Mouse (Mus musculus) liver, embryonic 14.5 days (tissue): ENCODE results near the gene Glp2r. TPM values are rescaled to one million over a fixed set of nuclear protein-coding genes. Genes with fewer than 3 reads are reported as not detected.

Experiments used
- ATAC-seq: fragments of 200-750 bp; cut with Nextera tagmentation; 2 replicates; pipeline ENCODE4 v1.8.0; 2017; ENCODE audit warnings: moderate number of reproducible peaks, mild to moderate bottlenecking, moderate library complexity; ENCODE audit not compliant: insufficient read depth
- DNase-seq, 3 experiments: peaks; one replicate each; pipeline ENCODE4 v3.0.0-alpha.2; 2012 to 2013; ENCODE audit warnings: low read depth in 3 of 3, low spot score in 3 of 3
- H3K27ac ChIP-seq: fragments of 300-500 bp; sonication (generic); 2 replicates; pipeline ENCODE4 v1.5.1; 2014; ENCODE audit warnings: moderate library complexity, mild to moderate bottlenecking, control low read depth, inconsistent platforms
- H3K27me3 ChIP-seq: fragments of 300-500 bp; sonication (generic); 2 replicates; pipeline ENCODE4 v1.6.1; 2014; ENCODE audit warnings: mild to moderate bottlenecking, low read length, moderate library complexity; ENCODE audit not compliant: control insufficient read depth, insufficient read depth
- H3K36me3 ChIP-seq: fragments of 300-500 bp; sonication (generic); replicated peaks from 2 replicates; pipeline ENCODE4 v1.6.1; 2014; ENCODE audit warnings: low read depth; ENCODE audit not compliant: control insufficient read depth, insufficient read depth
- H3K4me1 ChIP-seq, 2 experiments: fragments of 200-500 bp in 1 of 2; fragments of 300-500 bp in 1 of 2; sonication (generic) in 1 of 2; replicated peaks; 2 replicates each; pipeline ENCODE4 v1.6.1; 2012 to 2014; ENCODE audit warnings: antibody characterized with exemption in 1 of 2, inconsistent platforms in 1 of 2, low read length in 1 of 2; ENCODE audit not compliant: control insufficient read depth in 2 of 2, insufficient read depth in 2 of 2
- H3K4me2 ChIP-seq: fragments of 300-500 bp; sonication (generic); 2 replicates; pipeline ENCODE4 v1.6.1; 2014; ENCODE audit warnings: low read depth, mild to moderate bottlenecking, control low read depth, moderate library complexity
- H3K4me3 ChIP-seq, 2 experiments: fragments of 200-500 bp in 1 of 2; fragments of 300-500 bp in 1 of 2; sonication (generic) in 1 of 2; 2 replicates each; pipeline ENCODE4 v1.5.1; 2012 to 2014; ENCODE audit warnings: low read depth in 2 of 2, low read length in 2 of 2, mild to moderate bottlenecking in 2 of 2, control low read depth in 1 of 2, inconsistent platforms in 1 of 2, moderate library complexity in 1 of 2; ENCODE audit not compliant: insufficient read depth in 1 of 2
- H3K9ac ChIP-seq: fragments of 300-500 bp; sonication (generic); replicated peaks from 2 replicates; pipeline ENCODE4 v1.6.1; 2014; ENCODE audit warnings: mild to moderate bottlenecking, control low read depth, moderate library complexity
- H3K9me3 ChIP-seq: fragments of 300-500 bp; sonication (generic); 2 replicates; pipeline ENCODE4 v1.6.1; 2016; ENCODE audit warnings: low read length, mixed read lengths; ENCODE audit not compliant: control insufficient read depth
- CTCF ChIP-seq: IDR thresholded peaks from 2 replicates; pipeline ENCODE4 v1.5.1; 2016; ENCODE audit warnings: antibody characterized with exemption, low read depth, control low read depth
- EP300 ChIP-seq: IDR thresholded peaks from 2 replicates; pipeline ENCODE4 v1.6.1; 2016; ENCODE audit warnings: antibody characterized with exemption, low read depth
- WGBS: fragments of 180-500 bp; shearing (Covaris S2); extraction: QIAGEN DNeasy Blood & Tissue Kit; methylation state at CpG from one replicate; pipeline ENCODE4 v1.1.7; 2014; ENCODE audit not compliant: insufficient replicate concordance; 5-methylcytosine and 5-hydroxymethylcytosine counted together
- polyA plus RNA-seq, 2 experiments: library from polyadenylated mRNA; depleted of rRNA in 1 of 2; stranded (reverse) in 1 of 2; unstranded in 1 of 2; fragments of >200 nt; fragmentation: Nextera tagmentation in 1 of 2; extraction: Ambion mirVana in 1 of 2; gene quantifications; 2 replicates each; pipeline versions ENCODE4 v1.2.1 to v1.2.3; 2012 to 2014

The Glp2r gene
- polyA plus RNA-seq, 2 experiments = 0.21 to 0.30 TPM

DNA sequence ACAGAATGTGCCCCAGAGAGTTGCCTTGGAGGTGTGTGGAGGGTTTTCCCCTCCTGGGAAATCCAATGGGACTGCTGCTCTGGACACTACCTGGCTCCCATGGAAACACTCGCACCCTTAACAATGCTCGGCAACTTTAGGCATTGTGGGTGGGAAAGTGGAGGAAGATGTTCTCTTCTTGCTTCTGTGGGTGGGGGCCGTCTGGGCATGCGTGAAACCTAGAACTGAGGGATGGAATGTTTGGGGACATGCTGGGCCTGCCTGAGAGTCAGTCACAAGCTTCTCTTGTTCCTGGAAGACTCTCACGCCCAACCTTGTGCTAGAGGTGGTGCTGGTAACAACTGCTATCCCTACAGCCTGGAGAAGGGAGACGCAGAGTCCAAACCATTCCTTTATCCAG is 106.0 kb downstream of the Glp2r start:
- H3K4me2 ChIP-seq = no peak overlapping the region
- H3K9ac ChIP-seq = no peak overlapping the region
- H3K4me3 ChIP-seq = no peak overlapping the region
- ATAC-seq (no peak), DNase-seq (no peak)
- H3K9me3 ChIP-seq = no peaks in the 10 kb centered on the region
- no peak overlapping the region for H3K27ac ChIP-seq
- TF ChIP-seq EP300 (no peak), CTCF (no peak)
- no peaks in the 10 kb centered on the region for H3K4me1 ChIP-seq
- no peaks in the 10 kb centered on the region for H3K27me3 ChIP-seq
- 51% methylated on average over 6 of the region's 6 CpGs for WGBS
- H3K36me3 ChIP-seq = no peaks in the 10 kb centered on the region

DNA sequence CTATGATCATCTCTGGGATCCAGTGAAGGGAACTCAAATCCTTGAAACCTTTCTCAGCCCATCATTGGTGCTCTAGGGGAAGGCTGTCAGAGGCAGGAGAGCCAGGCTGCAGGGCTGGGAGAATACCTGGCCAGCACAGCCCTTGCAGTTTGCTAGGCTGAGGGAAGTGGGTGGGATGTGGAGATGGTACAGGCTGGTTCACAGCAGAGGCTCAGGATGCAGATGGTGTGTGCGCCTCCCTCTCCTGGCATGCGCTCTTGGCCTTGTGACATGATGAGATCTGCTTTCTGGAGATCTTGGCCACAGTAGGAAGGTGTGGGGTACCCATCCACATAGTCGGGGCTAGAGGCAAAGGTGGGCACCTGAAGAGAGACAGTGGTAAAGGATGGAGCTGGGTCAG is 106.7 kb downstream of the Glp2r start:
- ATAC-seq (no peak), DNase-seq (no peak)
- no peaks in the 10 kb centered on the region for H3K27me3 ChIP-seq
- TF ChIP-seq CTCF (no peak), EP300 (no peak)
- H3K36me3 ChIP-seq = no peaks in the 10 kb centered on the region
- no peak overlapping the region for H3K27ac ChIP-seq
- H3K4me1 ChIP-seq = no peaks in the 10 kb centered on the region
- no peak overlapping the region for H3K4me3 ChIP-seq
- H3K9me3 ChIP-seq = no peaks in the 10 kb centered on the region
- no peak overlapping the region for H3K4me2 ChIP-seq
- WGBS = 71% methylated on average over 2 of the region's 3 CpGs
- no peak overlapping the region for H3K9ac ChIP-seq

DNA sequence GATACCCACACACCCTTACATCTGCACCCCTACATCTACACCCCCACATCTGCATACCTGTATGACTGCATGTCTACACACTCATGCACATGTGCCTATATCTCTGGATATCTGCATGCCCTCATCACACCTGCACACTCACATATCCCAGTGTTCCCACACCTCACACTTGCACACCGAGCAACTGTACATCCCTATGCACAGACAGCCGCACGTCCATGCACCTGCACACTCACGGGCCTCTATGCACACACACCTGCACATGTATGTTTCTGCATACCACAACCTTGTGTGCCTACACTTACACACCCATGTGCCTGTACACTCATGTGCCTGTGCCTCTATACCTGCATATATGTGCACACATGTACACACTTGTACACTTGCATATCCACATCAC is 107.5 kb downstream of the Glp2r start:
- WGBS = 71% methylated on average over 4 of the region's 4 CpGs
- no peak overlapping the region for H3K9ac ChIP-seq
- H3K36me3 ChIP-seq = no peaks in the 10 kb centered on the region
- no peak overlapping the region for H3K4me2 ChIP-seq
- ATAC-seq (no peak), DNase-seq (no peak)
- H3K4me1 ChIP-seq = no peaks in the 10 kb centered on the region
- H3K27ac ChIP-seq = no peak overlapping the region
- H3K4me3 ChIP-seq = no peak overlapping the region
- TF ChIP-seq CTCF (no peak), EP300 (no peak)
- no peaks in the 10 kb centered on the region for H3K27me3 ChIP-seq
- no peaks in the 10 kb centered on the region for H3K9me3 ChIP-seq

DNA sequence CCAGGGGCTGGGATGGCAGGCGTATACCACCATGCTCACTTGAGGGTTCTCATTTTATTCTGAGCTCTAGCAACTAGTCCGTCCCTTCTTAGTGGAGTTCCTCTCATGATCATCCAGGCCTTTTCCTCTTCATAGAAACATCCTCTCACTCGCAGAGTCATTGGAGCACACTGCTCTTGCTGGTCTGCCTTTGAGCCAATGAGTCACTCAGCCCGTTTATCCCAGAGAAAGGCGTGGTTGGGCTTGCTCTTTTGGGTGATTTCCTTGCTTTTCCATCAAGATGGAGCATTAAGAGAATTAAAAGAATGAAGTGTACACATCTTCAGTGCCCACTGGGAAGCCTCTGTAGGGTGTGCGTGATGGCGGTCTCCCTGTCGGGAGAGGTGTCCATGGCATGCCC is 109.5 kb downstream of the Glp2r start:
- H3K9ac ChIP-seq = no peak overlapping the region
- H3K4me2 ChIP-seq = no peak overlapping the region
- H3K4me1 ChIP-seq = no peaks in the 10 kb centered on the region
- no peaks in the 10 kb centered on the region for H3K27me3 ChIP-seq
- no peaks in the 10 kb centered on the region for H3K36me3 ChIP-seq
- WGBS = 73% methylated on average over 8 of the region's 8 CpGs
- H3K27ac ChIP-seq = no peak overlapping the region
- H3K4me3 ChIP-seq = no peak overlapping the region
- H3K9me3 ChIP-seq = no peaks in the 10 kb centered on the region
- DNase-seq (no peak), ATAC-seq (no peak)
- TF ChIP-seq CTCF (no peak), EP300 (no peak)

DNA sequence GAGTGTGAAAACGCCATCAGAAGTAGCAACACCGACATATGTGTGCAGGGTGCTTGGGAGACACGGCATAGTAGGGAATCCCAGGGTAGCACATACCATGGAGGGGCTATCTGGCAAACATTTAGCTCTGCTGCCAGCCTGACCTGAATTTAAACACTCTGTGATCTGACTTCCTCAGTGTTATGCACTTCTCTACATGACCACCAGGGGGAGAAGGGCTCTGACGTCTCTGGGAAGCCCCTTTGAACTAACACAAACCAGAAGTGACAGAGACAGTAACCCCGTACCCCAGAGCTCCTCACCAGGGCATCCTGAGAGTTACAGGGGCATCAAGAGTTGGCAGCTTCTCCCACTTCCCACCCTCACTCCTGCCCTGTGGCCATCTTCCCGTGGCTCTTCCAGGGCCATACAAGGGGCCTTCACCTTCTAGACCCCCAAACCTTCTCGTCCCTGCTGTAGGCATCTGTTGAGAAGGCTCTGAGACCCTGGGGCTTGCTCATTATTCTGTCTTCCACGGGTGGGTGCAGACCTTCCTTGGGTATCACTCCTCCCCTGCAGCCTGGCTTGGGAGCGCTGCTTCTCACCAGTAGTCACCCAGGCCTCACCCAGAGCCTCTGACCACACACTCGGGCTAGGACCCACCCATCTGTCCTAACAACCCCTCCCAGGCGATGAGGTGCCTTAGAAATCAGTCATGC is 113.1 kb downstream of the Glp2r start:
- Histone ChIP-seq H3K36me3 (no peaks in the 10 kb centered on the region), H3K9ac (no peak overlapping the region), H3K9me3 (no peaks in the 10 kb centered on the region), H3K4me2 (no peak overlapping the region), H3K4me3 (no peak overlapping the region), H3K4me1 (no peaks in the 10 kb centered on the region), H3K27ac (no peak overlapping the region), H3K27me3 (no peaks in the 10 kb centered on the region)
- TF ChIP-seq EP300 (no peak), CTCF (peak; percentile 84)
- WGBS = 29% methylated on average over 11 of the region's 11 CpGs
- no peak for ATAC-seq
- peak in 1 of 3 experiments; percentile 17 for DNase-seq
